Mouse (Mus musculus) lung, adult 18-20 months (tissue): ENCODE results near the gene Tm9sf4.

Experiments
- DNase-seq, 2 experiments: peaks; one replicate each; pipeline ENCODE4 v3.0.0; 2022; ENCODE audit warnings: mixed read lengths in 2 of 2

Gene Tm9sf4

DNA sequence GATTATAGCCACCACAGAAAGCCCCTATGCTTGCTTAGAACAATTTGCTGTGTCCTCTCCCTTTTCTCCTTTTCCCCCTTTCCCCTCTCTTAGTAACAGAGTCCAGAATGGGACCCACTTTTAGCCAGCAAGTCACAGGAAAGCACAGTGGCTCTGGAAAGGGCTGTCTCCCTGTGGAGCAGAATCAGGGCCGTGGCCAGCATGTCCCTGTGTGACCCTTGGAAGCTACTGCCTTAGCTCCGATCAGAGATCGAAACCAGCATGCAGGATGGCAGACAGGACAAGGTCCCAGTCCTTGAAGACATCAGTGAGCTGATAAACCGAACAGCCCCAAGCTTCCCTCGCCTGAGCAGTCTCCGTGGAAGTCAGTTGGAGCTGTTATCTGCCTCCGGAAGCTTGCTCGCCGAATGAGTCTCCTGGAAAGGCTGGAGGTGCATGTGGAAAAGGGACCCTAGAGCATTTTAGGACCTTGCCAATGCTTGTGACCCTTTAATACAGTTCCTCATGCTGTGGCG lies 56.8 kb downstream of the Tm9sf4 start:
- DNase-seq = no peak

DNA sequence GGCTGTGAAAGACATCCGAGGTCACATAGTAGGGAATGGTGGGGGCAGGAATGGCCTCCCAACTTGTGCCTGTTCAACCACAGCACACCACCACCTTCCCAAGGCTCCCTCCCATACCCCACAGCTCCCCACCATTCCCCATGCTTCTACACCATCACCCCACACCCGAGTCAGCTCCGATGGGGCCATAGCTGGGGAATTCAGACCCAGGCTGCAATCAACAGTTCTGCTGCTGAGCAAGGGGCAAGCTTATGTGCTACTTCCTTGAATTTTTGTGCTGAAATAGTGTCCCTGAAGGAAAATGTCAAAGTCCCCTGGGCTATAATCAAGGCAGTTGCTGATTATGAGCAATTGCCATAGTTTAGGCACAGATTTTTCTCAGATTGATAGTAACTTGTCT lies 57.4 kb downstream of the Tm9sf4 start:
- no peak for DNase-seq

DNA sequence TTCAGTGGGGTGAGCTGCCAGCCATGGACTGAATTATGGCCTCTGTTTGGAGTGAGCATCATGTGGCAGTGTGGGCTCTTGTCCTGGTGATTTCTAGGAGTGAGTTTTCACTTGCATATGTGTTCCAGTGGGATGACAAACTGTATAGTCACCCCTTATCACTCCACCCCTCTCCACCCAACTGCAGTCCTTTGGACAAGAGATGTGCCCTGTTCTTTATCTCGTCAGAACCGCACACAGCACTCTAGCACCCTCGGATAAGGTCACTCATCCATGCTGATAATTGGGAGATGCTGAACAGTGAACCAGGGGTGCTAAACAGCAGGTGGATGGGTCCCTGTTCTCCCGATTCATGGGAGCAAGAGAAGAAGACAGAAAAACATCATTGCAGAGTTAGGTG lies 60.5 kb downstream of the Tm9sf4 start:
- no peak for DNase-seq

DNA sequence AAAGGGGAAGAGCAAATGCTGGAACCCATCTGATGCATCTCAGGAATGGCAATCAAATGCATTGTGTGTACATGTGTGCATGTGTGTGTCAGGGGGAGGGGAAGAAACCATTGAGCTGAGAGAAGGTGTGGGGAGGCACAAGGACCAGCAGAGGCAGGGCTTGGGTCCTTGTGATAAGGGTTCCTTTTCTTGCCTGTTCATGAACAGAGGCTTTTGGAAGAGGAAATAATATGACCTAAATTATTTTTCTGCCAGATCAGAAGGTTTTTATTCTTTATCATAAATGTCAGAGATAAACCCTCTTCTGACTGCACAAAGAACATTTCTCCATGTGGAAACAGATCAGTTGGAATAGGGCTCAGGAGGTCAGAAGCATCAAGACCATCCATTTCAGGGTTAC lies 61.0 kb downstream of the Tm9sf4 start:
- no peak for DNase-seq

DNA sequence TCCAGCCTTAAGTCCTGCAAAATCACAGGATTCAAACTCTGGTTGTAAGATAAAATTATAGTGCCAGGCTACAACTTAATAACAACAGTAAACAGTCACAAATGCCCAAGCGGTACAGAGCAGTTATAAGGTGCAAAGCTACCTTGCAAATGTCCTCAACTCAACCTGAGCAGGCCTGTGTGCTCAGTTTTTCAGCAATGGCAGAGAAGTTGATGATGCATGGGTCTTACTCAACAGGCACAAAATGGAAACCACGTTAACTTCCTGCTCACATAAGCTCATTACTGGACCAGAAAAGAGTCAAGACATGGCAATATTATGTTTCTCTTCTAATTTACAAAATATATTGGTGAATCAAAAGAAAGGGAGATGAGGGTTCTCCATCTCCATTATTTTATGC lies 61.5 kb downstream of the Tm9sf4 start:
- DNase-seq = no peak

DNA sequence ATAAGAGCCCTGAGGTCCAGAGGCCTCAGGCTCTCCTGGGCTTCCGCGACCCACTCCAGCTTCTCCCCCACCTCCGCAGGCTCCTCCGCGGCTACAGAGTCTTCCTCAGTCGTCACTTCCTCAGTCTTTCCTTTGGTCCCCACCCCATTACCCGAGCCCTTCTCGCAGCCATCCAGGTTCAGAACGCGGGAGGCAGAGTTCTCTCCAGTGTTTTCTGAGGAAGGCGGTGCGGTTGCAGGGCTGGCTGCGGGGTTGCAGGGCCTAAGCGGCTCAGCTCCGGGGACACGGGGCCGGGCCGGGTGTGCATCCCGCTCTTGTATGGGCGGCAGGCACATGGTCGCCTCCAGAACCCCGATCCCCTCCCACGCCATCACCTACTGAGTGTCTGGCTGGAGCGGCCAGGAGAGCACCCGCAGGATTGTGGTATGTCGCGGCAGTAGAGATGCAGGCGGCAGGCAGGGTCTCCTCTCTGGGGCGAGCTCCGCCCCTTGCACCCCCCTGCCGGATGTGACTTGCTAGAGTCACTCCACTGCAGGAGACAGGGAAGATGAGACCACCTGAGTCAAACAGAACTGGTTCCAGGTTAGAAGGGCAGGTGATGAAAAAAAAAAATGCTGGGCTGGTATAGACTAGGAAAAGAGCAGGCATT lies 64.0 kb downstream of the Tm9sf4 start, which contains the start of gene Tspyl3:
TSS of gene Tspyl3 (minus strand) at position 496 of the 649 bp plus-strand sequence.
- peak; percentile 34 to 50 for DNase-seq

DNA sequence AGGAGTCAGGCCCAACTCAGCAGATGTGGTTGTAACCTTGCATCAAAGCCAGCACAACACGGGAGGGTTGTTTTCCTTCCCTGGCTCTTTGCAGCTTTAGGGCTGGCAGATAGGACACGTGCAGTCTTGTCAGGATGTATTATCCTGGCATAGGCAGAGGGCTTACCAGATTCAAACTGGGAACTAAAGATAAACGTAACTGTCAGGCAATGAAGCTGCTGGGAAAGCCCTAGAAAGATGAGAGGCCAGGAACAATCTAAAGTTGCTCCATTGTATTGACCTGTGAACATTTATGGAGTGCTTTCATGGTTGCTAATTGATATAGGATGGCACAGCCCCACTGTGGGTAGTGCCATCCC lies 64.5 kb downstream of the Tm9sf4 start:
- no peak for DNase-seq

DNA sequence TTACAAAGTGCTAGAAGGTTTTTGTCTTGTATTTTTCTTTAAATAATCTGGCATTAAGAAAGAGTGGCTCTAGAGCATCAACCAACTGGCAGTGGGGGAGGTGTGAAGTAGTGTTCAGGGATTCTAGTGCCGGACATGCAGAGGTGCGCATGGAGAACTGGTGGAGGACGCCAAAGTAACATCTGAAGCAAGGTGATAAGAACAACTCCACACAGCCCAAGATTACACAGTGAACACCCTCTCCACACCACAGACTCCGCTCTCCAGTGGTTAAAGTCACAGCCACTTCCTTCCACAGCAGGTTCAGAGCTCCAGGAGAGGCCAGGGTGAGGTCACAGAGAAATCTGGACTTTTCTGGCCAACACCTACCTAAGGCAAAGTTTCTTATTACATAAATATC lies 66.9 kb downstream of the Tm9sf4 start:
- DNase-seq = no peak

DNA sequence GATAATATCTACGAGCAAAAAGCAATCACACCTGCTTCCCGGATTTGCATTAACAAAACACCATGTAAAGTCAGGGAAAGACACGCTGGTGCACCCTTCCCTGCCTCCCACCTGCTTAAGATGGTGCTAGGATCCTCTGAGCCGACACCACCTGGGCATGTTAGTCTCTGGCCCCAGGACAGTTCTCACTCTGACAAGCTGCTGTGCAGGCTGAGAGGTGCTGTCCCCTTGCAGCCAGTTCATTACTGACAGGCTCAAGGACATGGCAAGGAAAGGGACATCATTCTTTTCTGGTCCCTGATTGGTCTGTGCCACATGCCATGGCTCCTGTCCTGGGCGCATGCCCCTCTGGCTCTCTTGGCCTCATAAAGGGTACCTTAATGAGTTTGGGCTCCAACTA lies 67.4 kb downstream of the Tm9sf4 start:
- no peak for DNase-seq

DNA sequence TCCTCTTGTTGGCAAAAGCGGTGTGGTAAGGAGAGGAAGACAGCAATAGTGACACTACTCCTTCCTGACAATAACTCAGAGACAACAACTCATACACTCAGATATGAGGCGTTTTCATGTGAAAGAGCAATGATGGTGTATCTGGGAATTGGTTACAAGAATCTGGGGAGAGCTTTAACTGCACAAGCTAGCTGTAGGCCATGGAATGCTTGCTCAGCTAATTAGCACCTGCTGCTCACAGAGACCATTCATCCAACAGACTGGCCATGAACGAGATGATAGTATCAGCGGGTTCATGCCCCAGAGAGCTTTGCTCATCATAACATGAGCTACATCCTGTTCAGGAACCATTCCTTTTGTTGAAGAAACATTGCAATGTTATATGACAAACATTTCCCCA lies 76.1 kb downstream of the Tm9sf4 start:
- no peak for DNase-seq

DNA sequence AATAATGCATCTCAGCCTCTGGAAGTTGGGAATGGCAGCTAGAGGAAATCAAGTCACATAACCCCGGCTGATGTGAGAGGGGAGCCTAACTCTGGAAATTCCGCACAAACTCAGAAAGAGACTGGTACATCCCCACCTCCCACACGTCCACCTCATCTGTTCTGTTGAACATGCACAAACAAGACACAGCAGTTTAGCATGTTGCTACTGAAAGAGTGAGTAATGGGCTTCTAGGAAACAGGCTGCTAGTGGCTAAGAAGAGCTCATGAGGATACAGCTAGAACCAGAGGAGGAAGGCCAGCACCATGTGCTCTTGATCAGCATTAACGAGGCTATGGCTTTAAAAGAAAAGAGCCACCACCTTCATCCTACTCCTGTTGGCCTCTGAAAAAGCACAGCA lies 76.8 kb downstream of the Tm9sf4 start:
- no peak for DNase-seq

DNA sequence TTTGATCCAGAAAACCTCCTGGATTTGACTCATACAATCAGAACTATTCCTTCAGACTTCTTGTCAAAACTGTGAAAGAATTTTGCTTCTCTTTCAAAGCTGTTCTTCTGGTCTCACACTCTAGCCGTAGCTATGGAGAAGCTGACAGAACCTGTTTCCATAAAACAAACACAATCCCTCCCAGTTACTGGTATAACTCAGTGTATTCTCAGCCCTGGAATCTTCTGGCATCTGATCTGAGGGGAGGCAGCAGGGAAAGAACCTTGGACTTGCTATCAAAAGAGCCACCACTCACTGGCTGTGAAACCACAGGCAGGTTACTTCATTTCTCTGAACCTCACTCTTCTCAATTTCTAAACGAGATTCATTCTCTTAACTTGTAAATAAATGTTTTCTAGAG lies 77.3 kb downstream of the Tm9sf4 start:
- DNase-seq = peak in 1 of 2 experiments; percentile 63

DNA sequence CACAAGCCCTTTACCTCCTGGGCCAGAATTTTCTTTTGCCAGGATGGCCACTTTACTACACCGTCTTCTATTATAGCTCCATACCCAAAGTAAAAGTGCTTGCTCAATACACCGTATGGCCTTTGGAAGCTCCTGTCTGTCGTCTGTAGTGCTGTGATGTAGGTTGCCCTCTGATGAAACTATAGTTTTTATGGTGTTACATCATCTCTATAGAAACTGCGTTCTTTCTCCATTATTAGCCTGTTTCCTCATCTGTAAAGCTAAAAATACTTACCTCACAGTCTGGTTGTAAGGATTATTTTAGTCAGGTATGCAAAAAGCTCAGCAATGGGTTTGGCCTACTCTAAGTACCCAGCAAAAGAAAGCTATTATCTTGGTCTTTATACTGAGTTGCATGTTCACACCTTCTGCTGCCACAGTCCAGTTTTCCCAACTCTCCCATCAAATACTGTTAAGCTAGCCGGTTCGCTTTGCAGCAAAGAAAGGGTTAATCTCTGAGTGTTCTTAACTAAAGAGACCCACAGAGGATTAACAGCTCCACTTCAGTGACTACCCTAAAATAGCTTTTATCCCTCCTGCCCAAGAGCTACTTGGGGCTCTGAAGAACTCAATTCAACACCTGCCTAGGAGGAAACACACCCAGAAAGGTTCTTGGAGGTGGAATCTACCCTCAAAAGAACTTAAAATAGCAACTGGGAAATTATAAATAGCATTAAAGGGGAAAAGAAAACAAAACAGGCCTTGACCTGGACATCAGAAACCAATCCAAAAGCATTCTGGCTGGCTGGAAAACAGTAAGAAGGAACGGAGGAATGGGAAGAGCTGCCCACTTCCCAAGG lies 78.1 kb downstream of the Tm9sf4 start:
- DNase-seq = peak in 1 of 2 experiments; percentile 55

DNA sequence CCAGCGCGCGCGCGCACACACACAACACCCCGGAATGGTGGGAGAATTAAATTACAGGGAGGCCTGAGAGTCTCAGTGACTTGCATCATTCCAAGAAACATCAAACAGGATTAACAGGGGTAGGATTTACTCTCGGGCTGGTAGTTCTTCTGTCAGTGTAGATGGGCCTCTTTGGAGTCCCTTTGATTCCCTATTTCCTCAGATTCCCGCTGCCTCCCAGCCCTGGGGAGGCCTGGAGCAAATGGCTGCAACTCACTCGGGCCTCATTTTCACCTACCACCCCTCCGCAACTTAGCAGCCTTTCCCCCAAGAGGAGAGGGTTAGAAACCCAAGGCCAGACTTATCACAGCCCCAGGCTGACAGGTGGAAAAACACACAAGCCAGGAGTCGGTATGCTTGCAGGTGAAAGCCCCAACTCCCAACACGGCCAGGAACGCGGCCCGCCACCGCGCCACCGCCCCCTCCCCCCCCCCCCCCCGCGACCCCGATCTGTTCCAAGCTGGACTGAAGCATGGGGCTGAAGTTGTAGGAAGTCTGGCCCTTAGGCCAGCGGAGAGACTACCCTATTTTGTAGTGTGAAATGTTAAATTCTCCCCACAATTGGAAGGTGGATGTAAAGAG lies 78.9 kb downstream of the Tm9sf4 start:
- DNase-seq = no peak

DNA sequence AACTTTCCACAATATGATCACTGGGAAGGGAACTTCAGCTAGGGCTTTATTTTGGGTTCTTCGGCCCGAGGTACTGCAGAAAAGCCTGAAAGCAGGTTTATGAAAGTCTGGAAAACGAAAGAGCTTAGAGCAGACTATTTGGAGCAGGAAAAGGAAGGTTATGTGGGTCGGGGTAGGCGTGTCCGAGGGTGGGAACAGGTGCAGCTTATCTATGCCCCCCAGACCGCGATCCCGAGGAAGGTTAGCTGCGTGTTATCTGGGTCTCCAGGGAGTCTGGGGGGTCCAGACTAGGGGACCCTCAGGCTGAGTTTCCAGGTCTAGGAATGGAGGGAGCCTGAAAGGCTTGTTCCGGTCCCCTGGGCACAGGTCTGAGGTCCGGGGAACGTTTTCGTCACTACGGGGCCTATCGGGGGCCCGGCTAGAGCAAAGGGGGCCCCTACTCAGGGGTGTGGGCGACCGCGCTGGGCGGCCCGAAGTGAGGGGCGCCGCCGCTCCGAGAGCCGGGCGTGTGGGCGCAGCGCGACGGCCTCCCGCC lies 79.7 kb downstream of the Tm9sf4 start:
- DNase-seq = peak in 1 of 2 experiments; percentile 32

DNA sequence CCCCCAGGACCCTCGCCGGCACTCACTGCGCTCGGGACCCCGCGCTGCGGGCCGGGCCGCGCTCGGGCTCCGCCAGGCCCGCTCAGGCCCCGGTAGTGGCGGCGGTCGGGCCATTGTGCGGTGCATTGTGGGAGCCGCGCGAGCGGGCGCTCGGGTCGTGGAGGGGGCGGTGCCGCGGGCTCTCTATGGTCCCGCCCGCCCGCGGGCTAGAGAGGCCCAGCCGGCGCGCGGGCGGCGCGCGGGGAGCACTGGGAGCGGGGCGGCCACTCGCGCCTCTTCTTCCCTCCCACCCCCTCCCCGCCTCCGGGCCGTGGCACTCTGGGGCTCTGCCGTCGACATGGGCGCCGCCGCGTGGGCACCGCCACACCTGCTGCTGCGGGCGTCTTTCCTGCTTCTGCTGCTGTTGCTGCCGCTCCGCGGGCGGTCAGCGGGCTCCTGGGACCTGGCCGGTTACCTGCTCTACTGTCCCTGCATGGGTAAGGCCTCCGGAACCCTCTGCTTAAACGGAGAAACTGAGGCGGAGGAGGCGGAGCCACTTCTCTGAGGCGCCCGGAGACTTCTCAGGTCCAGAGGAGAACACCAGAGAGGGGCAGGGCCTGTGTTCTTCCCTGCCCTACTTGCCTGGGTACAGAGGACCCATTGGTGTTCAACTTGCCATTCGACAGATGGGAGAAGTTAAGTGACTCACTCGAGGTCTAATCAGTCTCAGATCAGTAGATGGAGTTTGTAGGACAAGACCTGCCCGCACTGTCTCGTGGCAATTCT lies 80.3 kb downstream of the Tm9sf4 start, which contains the start of the genes Plagl2 and Pofut1:
TSS of gene Plagl2 (minus strand) at position 177 of the 765 bp plus-strand sequence.
TSS of gene Pofut1 (plus strand) at position 284 of the 765 bp plus-strand sequence.
- peak; percentile 91 to 92 for DNase-seq

DNA sequence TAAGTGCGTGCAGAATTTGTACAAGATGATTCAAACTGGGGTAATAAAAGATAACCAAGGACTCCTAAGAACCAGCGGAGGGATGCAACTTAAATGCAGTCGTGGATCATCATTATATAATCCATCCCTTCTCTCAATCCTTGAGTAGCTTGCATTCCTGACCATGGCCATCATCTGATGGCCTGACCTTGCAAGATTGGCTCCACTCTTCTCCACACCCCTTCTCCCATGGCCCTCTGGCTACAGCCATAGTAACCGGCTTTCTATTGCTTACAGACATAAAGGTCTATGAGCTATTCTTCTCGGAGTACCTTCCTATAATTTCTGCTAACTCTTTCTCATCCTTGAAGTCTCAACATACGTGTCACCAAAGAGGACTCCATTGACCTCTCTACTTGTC lies 81.1 kb downstream of the Tm9sf4 start:
- no peak for DNase-seq

DNA sequence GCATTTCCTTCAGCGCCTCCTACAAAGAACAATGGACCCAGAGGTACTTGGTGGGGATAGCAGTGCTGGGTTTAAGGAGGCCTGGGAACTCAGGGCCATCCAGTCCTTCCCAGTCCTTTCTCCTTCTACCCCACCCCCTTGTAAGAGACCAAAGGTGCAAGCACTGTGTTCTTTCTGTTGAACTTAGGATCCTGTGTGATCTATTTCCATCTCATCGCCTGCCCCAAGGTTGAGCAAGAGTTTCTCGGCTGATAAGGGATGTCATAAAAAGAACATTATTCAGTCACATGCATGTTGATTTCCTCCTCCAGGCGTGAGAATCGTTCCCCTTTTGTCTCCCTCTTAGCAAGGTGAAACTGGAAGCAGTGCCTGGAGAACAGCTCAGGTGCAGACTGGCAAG lies 88.6 kb downstream of the Tm9sf4 start:
- no peak for DNase-seq

DNA sequence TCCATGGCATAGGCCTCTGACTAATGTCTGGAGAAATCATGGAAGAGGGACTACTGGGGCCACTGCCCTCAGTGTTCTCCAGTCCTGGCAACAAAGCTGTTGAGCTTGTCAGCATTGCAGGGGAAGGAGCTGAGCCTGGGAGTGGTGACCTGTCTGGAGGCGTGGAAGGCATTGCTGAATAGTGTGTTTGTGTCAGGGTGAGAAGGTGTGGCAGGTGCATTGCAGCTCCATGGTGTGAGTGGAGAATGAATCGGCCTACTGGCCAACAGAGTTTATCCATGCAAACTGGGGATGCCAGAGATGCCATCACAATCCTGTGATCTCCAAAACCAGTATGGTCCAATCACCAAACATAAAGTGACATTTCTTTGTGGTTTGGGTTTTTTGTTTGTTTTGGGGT lies 95.5 kb downstream of the Tm9sf4 start:
- no peak for DNase-seq

DNA sequence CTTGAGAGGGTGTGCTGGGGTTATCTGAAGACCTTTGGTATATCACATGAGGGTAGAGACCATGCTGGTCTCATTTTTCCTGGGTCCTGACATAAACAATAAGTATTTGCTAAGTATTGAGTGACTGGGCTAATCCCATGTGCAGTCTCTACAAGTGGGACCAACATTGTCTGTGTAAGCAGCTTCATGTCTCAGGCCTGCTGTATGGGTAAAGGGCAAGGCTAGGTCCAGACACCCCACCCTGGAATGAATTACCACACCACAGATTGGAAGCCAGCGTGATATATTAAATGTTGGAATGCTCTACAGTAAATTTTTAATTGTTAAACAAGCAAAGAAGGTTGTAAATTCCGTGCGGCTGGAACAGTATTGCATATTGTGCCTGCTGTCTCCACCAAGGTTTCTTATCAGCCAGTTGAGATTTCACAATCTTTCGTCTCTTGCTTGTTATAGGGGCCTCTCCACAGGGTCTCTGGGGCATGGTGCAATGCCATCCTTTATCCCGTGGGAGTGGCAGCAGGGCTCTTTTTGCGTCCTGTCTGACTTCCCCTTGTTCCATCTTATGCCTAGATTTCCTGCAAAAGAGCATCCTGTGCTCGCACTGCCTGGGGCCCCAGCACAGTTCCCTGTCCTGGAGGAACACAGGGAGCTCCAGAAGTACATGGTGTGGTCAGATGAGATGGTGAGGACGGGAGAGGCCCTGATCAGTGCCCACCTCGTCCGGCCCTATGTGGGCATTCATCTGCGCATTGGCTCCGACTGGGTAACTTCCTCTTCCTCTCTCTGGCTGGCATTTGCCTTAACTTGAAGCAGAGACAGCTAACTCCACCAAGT lies 98.1 kb downstream of the Tm9sf4 start:
- DNase-seq = no peak
